Mouse (Mus musculus) spleen, adult 2 months (tissue): ENCODE results near the gene Zfp385c.

ENCODE experiments used
- CTCF ChIP-seq: fragments of 200-500 bp; IDR thresholded peaks from 2 replicates; pipeline ENCODE4 v1.5.1; 2011; ENCODE audit warnings: mild to moderate bottlenecking, inconsistent platforms; ENCODE audit not compliant: insufficient read depth, insufficient read length, insufficient replicate concordance; ENCODE audit errors: extremely low read depth
- POLR2A ChIP-seq: fragments of 200-500 bp; IDR thresholded peaks from 2 replicates; pipeline ENCODE4 v1.6.1; 2011; ENCODE audit warnings: low read depth, low read length, inconsistent platforms

- TF ChIP-seq CTCF: no peak
- no peak for TF ChIP-seq POLR2A
Observed at GRCm38 (mm10) chr11:100671956-100672355, 20.3 kb downstream of the Zfp385c start.
